Comparison of ENCODE assay signal across 13 mouse cellular contexts in the genomic region with DNA sequence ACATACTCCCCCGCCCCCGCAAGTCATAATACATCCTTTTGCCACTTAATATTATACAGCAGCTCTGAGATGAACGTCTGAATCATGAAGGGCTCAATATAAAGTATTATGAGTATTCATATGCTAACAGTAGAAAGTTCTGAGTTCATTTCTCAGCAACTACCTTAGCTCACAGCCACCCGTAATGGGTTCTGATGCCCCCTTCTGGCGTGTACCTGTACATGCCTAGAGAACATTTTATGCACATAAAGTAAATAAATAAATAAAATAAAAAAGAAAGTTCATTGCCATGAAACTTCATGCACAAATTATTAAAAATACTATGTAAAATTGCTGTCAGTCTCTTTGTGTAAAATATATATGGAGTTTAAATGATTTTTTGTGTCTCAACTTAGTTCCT. TPM values are rescaled to one million over a fixed set of nuclear protein-coding genes. Genes with fewer than 3 reads are reported as not detected.
DNase-seq lines count a peak whose midpoint lies in the region; ATAC-seq and TF ChIP-seq lines count a peak whose summit lies in the region.
"Had no signal": no experiment of that assay in that cellular context is flagged by ENCODE, and none has a peak within 500 bp of the region (broad histone marks: within the 10 kb centered on the region; RNA-seq: fewer than 3 reads in every experiment).

No protein-coding gene starts in this region.

- no peak overlapping the region for H3K4me3 ChIP-seq in kidney, embryonic 16.5 days (ENCODE audit: low read length)
- H3K4me3 ChIP-seq in CH12.LX (replicated peaks in 1 of 3; ENCODE audit: low read depth in 2 of 3, low read length in 2 of 3, poor library complexity in 1 of 3): no peak overlapping the region
- H3K4me3 ChIP-seq in liver, postnatal 0 days (ENCODE audit: low read depth, low read length): no peak overlapping the region
- no peak overlapping the region for H3K4me3 ChIP-seq in hindbrain, embryonic 10.5 days
- H3K4me3 ChIP-seq: forebrain, embryonic 12.5 days; stomach, embryonic 15.5 days had no signal

- no peak overlapping the region for H3K27ac ChIP-seq in kidney, embryonic 16.5 days (ENCODE audit: low read length)
- no peak overlapping the region for H3K27ac ChIP-seq in CH12.LX (ENCODE audit: insufficient read depth, low read depth)
- H3K27ac ChIP-seq in liver, postnatal 0 days (ENCODE audit: low read depth): no peak overlapping the region
- no peak overlapping the region for H3K27ac ChIP-seq in hindbrain, embryonic 10.5 days
- H3K27ac ChIP-seq: forebrain, embryonic 12.5 days; stomach, embryonic 15.5 days had no signal

- WGBS in kidney, embryonic 16.5 days: 79% methylated on average over 5 of the region's 5 CpGs
- WGBS in liver, postnatal 0 days (ENCODE audit: insufficient replicate concordance): 74% methylated on average over 5 of the region's 5 CpGs
- WGBS in hindbrain, embryonic 10.5 days: 75% methylated on average over 5 of the region's 5 CpGs

- H3K9ac ChIP-seq in kidney, embryonic 16.5 days (replicated peaks; ENCODE audit: low read length): no peak overlapping the region
- no peak overlapping the region for H3K9ac ChIP-seq in CH12.LX (ENCODE audit: insufficient read depth, low read depth)
- no peak overlapping the region for H3K9ac ChIP-seq in liver, postnatal 0 days (replicated peaks)
- H3K9ac ChIP-seq: forebrain, embryonic 12.5 days; stomach, embryonic 15.5 days had no signal

- dilution Hi-C loops in CH12.LX (cut with MboI; ENCODE audit: extremely low pct_ligation_motif_present, extremely low pct_unique_long_range_greater_than_20kb, low sequenced_read_pairs): no loop called here

- ATAC-seq in kidney, embryonic 16.5 days (ENCODE audit: low FRiP score, low TSS enrichment): no peak
- no peak for ATAC-seq in liver, postnatal 0 days
- ATAC-seq in activated CD4-positive, CD25-positive, alpha-beta regulatory T cell, adult 4 months: no peak

- in situ Hi-C loops in CH12.LX (cut with MboI; ENCODE audit: low pct_ligation_motif_present, low pct_unique_long_range_greater_than_20kb, low sequenced_read_pairs): no loop called here

- H3K79me2 ChIP-seq in CH12.LX (replicated peaks; ENCODE audit: control insufficient read depth, extremely low read depth, insufficient read depth, poor library complexity, severe bottlenecking): peaks cover 47% of the 10 kb centered on the region

- TF ChIP-seq RAD21 in CH12.LX (IDR thresholded peaks at IDR 0.05; ENCODE audit: low read depth, low read length): peak; percentile 44

- TF ChIP-seq POLR2A in CH12.LX (IDR thresholded peaks at IDR 0.05; ENCODE audit: low read depth, low read length): no peak

- H3K27me3 ChIP-seq in kidney, embryonic 16.5 days (ENCODE audit: insufficient read depth, low read length): no peaks in the 10 kb centered on the region
- no peaks in the 10 kb centered on the region for H3K27me3 ChIP-seq in CH12.LX (replicated peaks)
- no peaks in the 10 kb centered on the region for H3K27me3 ChIP-seq in liver, postnatal 0 days (ENCODE audit: insufficient read depth, low read length)
- no peaks in the 10 kb centered on the region for H3K27me3 ChIP-seq in hindbrain, embryonic 10.5 days (ENCODE audit: insufficient read depth, poor library complexity, severe bottlenecking)
- H3K27me3 ChIP-seq: forebrain, embryonic 12.5 days; stomach, embryonic 15.5 days had no signal

- no peak overlapping the region for H3K4me2 ChIP-seq in kidney, embryonic 16.5 days (replicated peaks; ENCODE audit: low read depth, low read length)
- no peak overlapping the region for H3K4me2 ChIP-seq in CH12.LX (ENCODE audit: insufficient read depth, low read depth, poor library complexity, severe bottlenecking)
- no peak overlapping the region for H3K4me2 ChIP-seq in liver, postnatal 0 days (ENCODE audit: low read depth, low read length)
- H3K4me2 ChIP-seq: forebrain, embryonic 12.5 days; stomach, embryonic 15.5 days had no signal

- no peaks in the 10 kb centered on the region for H3K9me3 ChIP-seq in kidney, embryonic 16.5 days (ENCODE audit: low read length)
- no peaks in the 10 kb centered on the region for H3K9me3 ChIP-seq in CH12.LX (replicated peaks; ENCODE audit: low read length)
- no peaks in the 10 kb centered on the region for H3K9me3 ChIP-seq in liver, postnatal 0 days (ENCODE audit: low read length)
- H3K9me3 ChIP-seq in hindbrain, embryonic 10.5 days: no peaks in the 10 kb centered on the region
- H3K9me3 ChIP-seq: forebrain, embryonic 12.5 days; stomach, embryonic 15.5 days had no signal

- DNase-seq in kidney, postnatal 36 days: peak; percentile 30 to 46
- DNase-seq in A20 (ENCODE audit: low read depth, low spot score) (peak; percentile 62), CH12.LX (ENCODE audit: extremely low read depth) (peak; percentile 66)
- DNase-seq in liver, postnatal 0 days: peak; percentile 25
- DNase-seq in right cerebral cortex, adult 2 months (ENCODE audit: low spot score in 2 of 2): no peak
- DNase-seq in hindbrain, embryonic 10.5 days (ENCODE audit: low spot score): no peak
- DNase-seq: heart, postnatal 4 days; kidney, postnatal 4 days had no signal

- peaks cover 1% of the 10 kb centered on the region for H3K36me3 ChIP-seq in kidney, embryonic 16.5 days (ENCODE audit: insufficient read depth, low read length)
- peaks cover 1 to 9% of the 10 kb centered on the region in 2 experiments for H3K36me3 ChIP-seq in CH12.LX (replicated peaks in 1 of 2; ENCODE audit: control insufficient read depth in 1 of 2, insufficient read depth in 1 of 2, low read length in 1 of 2)
- peaks cover 3% of the 10 kb centered on the region; the same call in 1 of the 2 replicates for H3K36me3 ChIP-seq in liver, postnatal 0 days (replicated peaks; ENCODE audit: insufficient read depth, low read length)
- H3K36me3 ChIP-seq in hindbrain, embryonic 10.5 days: peaks cover 2% of the 10 kb centered on the region

- TF ChIP-seq EP300 in CH12.LX (IDR thresholded peaks at IDR 0.05; ENCODE audit: low read length): no peak
- no peak for TF ChIP-seq EP300 in liver, postnatal 0 days (IDR thresholded peaks at IDR 0.05; ENCODE audit: low read depth)

- peaks cover 13% of the 10 kb centered on the region for H3K4me1 ChIP-seq in kidney, embryonic 16.5 days (ENCODE audit: insufficient read depth, low read length)
- H3K4me1 ChIP-seq in CH12.LX (ENCODE audit: control insufficient read depth in 1 of 2, insufficient read depth in 2 of 2): peaks cover 6 to 25% of the 10 kb centered on the region in 2 experiments; a peak in 3 of 4 replicates
- peaks cover 11% of the 10 kb centered on the region for H3K4me1 ChIP-seq in liver, postnatal 0 days (ENCODE audit: insufficient read depth)
- H3K4me1 ChIP-seq in hindbrain, embryonic 10.5 days (replicated peaks): peaks cover 14% of the 10 kb centered on the region

- TF ChIP-seq CTCF in CH12.LX (conservative IDR thresholded peaks at IDR 0.05 in 1 of 2, IDR thresholded peaks at IDR 0.05 in 1 of 2; ENCODE audit: low read depth in 2 of 2, low read length in 2 of 2): peak; percentile 34 to 71; a peak in 2 of 4 replicates
- peak; percentile 58 for TF ChIP-seq CTCF in liver, postnatal 0 days (IDR thresholded peaks at IDR 0.05; ENCODE audit: low read depth)

TF ChIP-seq in CH12.LX, 34 proteins besides CTCF, POLR2A, EP300 and RAD21 (continues in another document):
- TF ChIP-seq SIN3A (IDR thresholded peaks at IDR 0.05; ENCODE audit: low read length) (0 out of 2 replicates have a peak, but pooled peaks have one; percentile 35), RCOR1 (conservative IDR thresholded peaks at IDR 0.05; ENCODE audit: low read depth, low read length) (no peak), HCFC1 (IDR thresholded peaks at IDR 0.05; ENCODE audit: low read depth, low read length) (no peak), CHD1 (IDR thresholded peaks at IDR 0.05; ENCODE audit: low read depth, low read length) (0 out of 2 replicates have a peak, but pooled peaks have one; percentile 43), PAX5 (IDR thresholded peaks at IDR 0.05; ENCODE audit: low read length) (no peak)

RNA-seq across cellular contexts. Expression of gene Golgb1, which starts 2.4 kb away (rescaled TPM):
- polyA plus RNA-seq in kidney, embryonic 16.5 days (2015; fragmentation: Nextera tagmentation; extraction: Ambion mirVana): 97.0 and 106 TPM in 2 replicates
- total RNA-seq in CH12.LX (2012; rRNA removed) (69.8 and 96.8 TPM in 2 replicates), CH12.LX (2014; rRNA removed) (65.6 and 66.7 TPM in 2 replicates)
- 75.9 and 112 TPM in 2 replicates for polyA plus RNA-seq in CH12.LX (2012; ENCODE audit: insufficient read length, low read depth)
- polyA plus RNA-seq in liver, postnatal 0 days (2015; fragmentation: Nextera tagmentation; extraction: Ambion mirVana): 38.7 and 42.2 TPM in 2 replicates
- polyA plus RNA-seq in activated CD4-positive, CD25-positive, alpha-beta regulatory T cell, adult 4 months (2017; shearing (Covaris generic)): 10 to 100 TPM; 39.5 to 40.1 TPM
- 64.0 and 81.2 TPM in 2 replicates for polyA plus RNA-seq in hindbrain, embryonic 10.5 days (2016; fragmentation: Nextera tagmentation; extraction: Ambion mirVana)

RNA-seq across cellular contexts. Expression of gene Eaf2, which starts 2.5 kb away (rescaled TPM):
- 9.8 and 11.6 TPM in 2 replicates for polyA plus RNA-seq in kidney, embryonic 16.5 days (2015; fragmentation: Nextera tagmentation; extraction: Ambion mirVana)
- 7.4 and 8.1 TPM in 2 replicates for total RNA-seq in CH12.LX (2012; rRNA removed)
- total RNA-seq in CH12.LX (2014; rRNA removed): 5.0 and 7.1 TPM in 2 replicates
- 3.5 and 5.5 TPM in 2 replicates for polyA plus RNA-seq in CH12.LX (2012; ENCODE audit: insufficient read length, low read depth)
- polyA plus RNA-seq in liver, postnatal 0 days (2015; fragmentation: Nextera tagmentation; extraction: Ambion mirVana): 0.70 and 1.3 TPM in 2 replicates
- 1 to 10 TPM; 1.4 to 2.5 TPM for polyA plus RNA-seq in activated CD4-positive, CD25-positive, alpha-beta regulatory T cell, adult 4 months (2017; shearing (Covaris generic))
- 1.2 and 1.3 TPM in 2 replicates for polyA plus RNA-seq in hindbrain, embryonic 10.5 days (2016; fragmentation: Nextera tagmentation; extraction: Ambion mirVana)
- total RNA-seq: granulocyte monocyte progenitor cell, adult 5-6 weeks had no signal

RNA-seq across cellular contexts. Expression of gene Iqcb1, which starts 49.1 kb away (rescaled TPM):
- 33.8 TPM in 2 replicates for polyA plus RNA-seq in kidney, embryonic 16.5 days (2015; fragmentation: Nextera tagmentation; extraction: Ambion mirVana)
- 32.1 and 41.0 TPM in 2 replicates for total RNA-seq in CH12.LX (2012; rRNA removed)
- 46.4 and 50.4 TPM in 2 replicates for total RNA-seq in CH12.LX (2014; rRNA removed)
- 47.7 and 49.9 TPM in 2 replicates for polyA plus RNA-seq in CH12.LX (2012; ENCODE audit: insufficient read length, low read depth)
- polyA plus RNA-seq in liver, postnatal 0 days (2015; fragmentation: Nextera tagmentation; extraction: Ambion mirVana): 6.8 and 7.8 TPM in 2 replicates
- 10 to 100 TPM; 12.1 to 22.1 TPM for polyA plus RNA-seq in activated CD4-positive, CD25-positive, alpha-beta regulatory T cell, adult 4 months (2017; shearing (Covaris generic))
- polyA plus RNA-seq in hindbrain, embryonic 10.5 days (2016; fragmentation: Nextera tagmentation; extraction: Ambion mirVana): 52.4 and 66.8 TPM in 2 replicates

RNA-seq across cellular contexts. Expression of gene Hcls1, which starts 57.5 kb away (rescaled TPM):
- polyA plus RNA-seq in kidney, embryonic 16.5 days (2015; fragmentation: Nextera tagmentation; extraction: Ambion mirVana): 5.7 TPM in 2 replicates
- total RNA-seq in CH12.LX (2012; rRNA removed) (302 and 332 TPM in 2 replicates), CH12.LX (2014; rRNA removed) (206 and 222 TPM in 2 replicates)
- polyA plus RNA-seq in CH12.LX (2012; ENCODE audit: insufficient read length, low read depth): 537 and 750 TPM in 2 replicates
- 17.7 and 18.4 TPM in 2 replicates for polyA plus RNA-seq in liver, postnatal 0 days (2015; fragmentation: Nextera tagmentation; extraction: Ambion mirVana)
- 100 to 1,000 TPM; 134 to 224 TPM for polyA plus RNA-seq in activated CD4-positive, CD25-positive, alpha-beta regulatory T cell, adult 4 months (2017; shearing (Covaris generic))
- 2.7 and 2.8 TPM in 2 replicates for polyA plus RNA-seq in hindbrain, embryonic 10.5 days (2016; fragmentation: Nextera tagmentation; extraction: Ambion mirVana)

Comparison
In these comparisons a context has a peak if more than half of its experiments do, and no peak if none do; other contexts are left out.
1. DNase-seq: peak in kidney, postnatal 36 days (2 of 2), A20 (single experiment), CH12.LX (single experiment) and liver, postnatal 0 days (single experiment); none in right cerebral cortex, adult 2 months (0 of 2) and hindbrain, embryonic 10.5 days (single experiment).